15 mouse cellular contexts compared by ENCODE assay signal in genomic region chr10:95471186-95471585, GRCm38 (mm10).
"Had no signal": no experiment of that assay in that cellular context is flagged by ENCODE, and none has a peak within 500 bp of the region (broad histone marks: within the 10 kb centered on the region; RNA-seq: fewer than 3 reads in every experiment).

No protein-coding gene starts in this region.

- ATAC-seq: liver, postnatal 0 days; midbrain, embryonic 15.5 days had no signal

- H3K27ac ChIP-seq: liver, embryonic 15.5 days; midbrain, embryonic 10.5 days; midbrain, embryonic 12.5 days; midbrain, embryonic 15.5 days; neural tube, embryonic 12.5 days; stomach, embryonic 15.5 days; stomach, postnatal 0 days had no signal

- H3K36me3 ChIP-seq: liver, embryonic 15.5 days; midbrain, embryonic 10.5 days; midbrain, embryonic 12.5 days; midbrain, embryonic 15.5 days; neural tube, embryonic 12.5 days; stomach, embryonic 15.5 days had no signal

- H3K4me3 ChIP-seq: liver, embryonic 15.5 days; midbrain, embryonic 10.5 days; midbrain, embryonic 12.5 days; midbrain, embryonic 15.5 days; neural tube, embryonic 12.5 days; stomach, embryonic 15.5 days had no signal

- H3K4me2 ChIP-seq: liver, embryonic 15.5 days; lung, embryonic 14.5 days; midbrain, embryonic 12.5 days; midbrain, embryonic 15.5 days; neural tube, embryonic 12.5 days; stomach, embryonic 15.5 days had no signal

- H3K4me1 ChIP-seq: liver, embryonic 15.5 days; midbrain, embryonic 12.5 days; neural tube, embryonic 12.5 days; stomach, embryonic 15.5 days had no signal

- H3K9ac ChIP-seq: liver, embryonic 15.5 days; liver, postnatal 0 days; lung, embryonic 14.5 days; midbrain, embryonic 12.5 days; midbrain, embryonic 15.5 days; neural tube, embryonic 12.5 days; stomach, embryonic 15.5 days had no signal

- H3K9me3 ChIP-seq: liver, embryonic 15.5 days; midbrain, embryonic 10.5 days; midbrain, embryonic 12.5 days; midbrain, embryonic 15.5 days; neural tube, embryonic 12.5 days; stomach, embryonic 15.5 days had no signal

- H3K27me3 ChIP-seq: liver, embryonic 15.5 days; midbrain, embryonic 12.5 days; midbrain, embryonic 15.5 days; neural tube, embryonic 12.5 days; stomach, embryonic 15.5 days had no signal

- DNase-seq: liver, postnatal 0 days; lung, embryonic 14.5 days; lung, postnatal 10 days; lung, postnatal 4 days; right cerebral cortex, postnatal 14 days; thymus, adult 2 months; thymus, postnatal 25 days; thymus, postnatal 4 days had no signal
